Mouse (Mus musculus) spleen, adult 2 months (tissue): ENCODE results near the gene Abcg2.

Experiments
- CTCF ChIP-seq: fragments of 200-500 bp; IDR thresholded peaks from 2 replicates; pipeline ENCODE4 v1.5.1; 2011; ENCODE audit warnings: mild to moderate bottlenecking, inconsistent platforms; ENCODE audit not compliant: insufficient read depth, insufficient read length, insufficient replicate concordance; ENCODE audit errors: extremely low read depth
- POLR2A ChIP-seq: fragments of 200-500 bp; IDR thresholded peaks from 2 replicates; pipeline ENCODE4 v1.6.1; 2011; ENCODE audit warnings: low read depth, low read length, inconsistent platforms

DNA sequence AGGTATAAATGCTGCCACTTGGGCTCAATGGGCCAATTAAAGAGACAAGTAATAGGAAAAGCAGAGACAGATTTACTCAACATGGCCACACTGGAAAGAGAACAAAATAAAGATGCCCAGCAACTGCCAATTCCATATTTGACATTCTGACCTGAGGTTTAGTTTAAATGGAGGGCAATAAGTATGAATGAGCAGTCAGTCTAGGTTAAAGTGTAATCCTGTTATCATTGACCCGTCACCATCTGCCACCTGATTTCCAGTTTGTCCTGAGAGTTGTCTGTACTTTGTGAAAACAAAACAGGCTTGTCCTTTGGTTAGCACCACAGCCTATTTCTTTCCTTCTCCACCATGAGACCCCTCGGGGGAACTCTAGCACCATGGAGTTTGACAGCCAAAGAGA lies 44.9 kb downstream of the Abcg2 start:
- TF ChIP-seq CTCF (no peak), POLR2A (no peak)
